8 mouse cellular contexts compared by ENCODE assay signal in genomic region chr2:155663097-155663496, GRCm38 (mm10). TPM values are rescaled to one million over a fixed set of nuclear protein-coding genes. Genes with fewer than 3 reads are reported as not detected.
A peak's percentile ranks its signal among the peaks of the same experiment; 100 is the strongest.
DNase-seq lines count a peak whose midpoint lies in the region; ATAC-seq lines count a peak whose summit lies in the region.

No protein-coding gene starts in this region.

- peak; percentile 86 for ATAC-seq in frontal cortex, adult (ENCODE audit: low TSS enrichment)
- ATAC-seq in megakaryocyte, adult 5-6 weeks (ENCODE audit: poor library complexity, severe bottlenecking), result peak; percentile 67

- DNase-seq in frontal cortex, postnatal 10 days (ENCODE audit: low spot score in 2 of 2), result no peak
- DNase-seq in testis, postnatal 10 days (ENCODE audit: low spot score), result peak; percentile 66
- no peak for DNase-seq in testis, postnatal 14 days (ENCODE audit: low spot score)
- DNase-seq in embryo, embryonic 9.5 days (ENCODE audit: extremely low spot score), result peak; percentile 42
- DNase-seq in kidney, postnatal 4 days, result peak; percentile 66 to 68
- DNase-seq in yolk sac, embryonic 10.5 days (ENCODE audit: low spot score), result peak; percentile 38

RNA-seq across cellular contexts. Expression of gene Trpc4ap, which starts 29.1 kb away (rescaled TPM):
- 63.0 and 80.0 TPM in 2 replicates for total RNA-seq in megakaryocyte, adult 5-6 weeks (2015)
- 104 and 106 TPM in 2 replicates for total RNA-seq in megakaryocyte, adult 5-6 weeks (2017)

RNA-seq across cellular contexts. Expression of gene Myh7b, which starts 52.1 kb away (rescaled TPM):
- not detected in 2 replicates for total RNA-seq in megakaryocyte, adult 5-6 weeks (2015)
- total RNA-seq in megakaryocyte, adult 5-6 weeks (2017), result not detected in 2 replicates

Comparison
In these comparisons a context has a peak if more than half of its experiments do, and no peak if none do; other contexts are left out.
1. DNase-seq: peak in testis, postnatal 10 days (single experiment), embryo, embryonic 9.5 days (single experiment), kidney, postnatal 4 days (2 of 2) and yolk sac, embryonic 10.5 days (single experiment); none in frontal cortex, postnatal 10 days (0 of 2) and testis, postnatal 14 days (single experiment).